Mouse (Mus musculus) bone marrow, adult 2 months (tissue): ENCODE results near the gene Btg1.

Source experiments
- CTCF ChIP-seq: fragments of 200-500 bp; IDR thresholded peaks from 2 replicates; pipeline ENCODE4 v1.5.1; 2011; ENCODE audit warnings: low read length, control low read depth; ENCODE audit not compliant: control insufficient read depth, insufficient read depth
- POLR2A ChIP-seq: fragments of 200-500 bp; IDR thresholded peaks from 2 replicates; pipeline ENCODE4 v1.6.1; 2011; ENCODE audit warnings: low read depth, mild to moderate bottlenecking, control low read depth, low read length, borderline replicate concordance; ENCODE audit not compliant: control insufficient read depth

DNA sequence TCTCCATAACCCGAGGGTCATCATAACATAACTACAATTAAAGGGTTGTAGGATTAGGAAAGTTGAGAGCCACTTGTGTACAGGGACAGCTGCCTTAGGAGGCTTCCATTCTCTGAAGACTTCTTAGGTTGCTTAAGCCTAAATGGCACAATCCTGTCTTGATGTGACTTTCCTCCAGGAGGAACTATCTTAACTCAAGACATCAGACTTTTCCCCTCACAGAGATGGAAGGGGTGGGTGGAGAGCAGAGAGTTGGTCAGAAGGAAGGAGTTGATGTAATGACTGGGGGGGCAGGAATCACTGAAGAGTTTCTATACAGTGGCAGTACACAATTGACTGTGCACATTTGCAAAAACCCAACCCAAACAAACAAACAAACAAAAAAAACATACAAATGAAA, 28.4 kb downstream of the Btg1 start:
- TF ChIP-seq CTCF (no peak), POLR2A (no peak)
